Mouse (Mus musculus): ENCODE measurements at regions not wholly inside any gene's neighbourhood (a gene's known extent, or its start where the extent isn't known, plus 50 kb on each side); places are given as distances from the start of the nearest gene placed in this dataset.
A peak's percentile ranks its signal among the peaks of the same experiment; 100 is the strongest.

DNA sequence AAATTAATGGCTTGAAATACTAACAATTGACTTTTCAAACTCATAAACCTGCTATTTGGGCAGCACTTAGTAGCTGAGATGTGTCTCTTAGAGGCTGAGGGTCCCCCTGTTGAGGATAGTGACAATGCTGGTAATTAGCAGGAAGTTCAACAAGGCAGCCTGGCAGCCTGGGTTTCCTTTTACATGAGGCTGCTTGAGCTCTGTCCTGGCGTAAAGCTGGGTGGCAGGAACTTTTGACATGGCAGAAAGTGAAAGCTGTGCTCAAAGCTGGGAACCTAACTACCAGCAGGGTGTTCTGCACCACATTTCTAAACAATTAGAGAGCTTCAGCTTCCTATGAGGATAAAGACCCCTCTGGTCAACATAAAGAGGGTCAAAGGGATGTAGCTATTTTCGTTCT lies 194.5 kb downstream of the Etaa1 start:
- DNase-seq: no peak

DNA sequence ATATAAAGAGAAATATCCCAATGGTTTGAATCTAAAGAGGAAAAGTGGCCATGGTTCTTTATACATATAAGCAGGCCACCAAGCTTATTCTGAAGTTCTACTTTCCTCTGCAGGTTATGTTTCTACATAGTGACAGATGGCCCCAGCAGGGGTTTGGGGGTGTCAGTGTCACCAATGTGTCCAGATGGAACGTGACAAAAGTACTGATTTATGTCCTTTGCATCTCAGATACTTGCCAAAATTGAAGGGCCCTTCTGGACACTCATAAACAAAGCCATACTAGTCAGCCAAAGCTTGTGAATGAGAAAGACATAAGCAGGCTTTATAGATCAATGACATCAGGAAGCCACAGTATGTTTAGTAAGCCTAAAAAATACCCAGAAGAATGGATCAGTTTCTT lies 190.3 kb downstream of the Etaa1 start:
- DNase-seq: no peak

DNA sequence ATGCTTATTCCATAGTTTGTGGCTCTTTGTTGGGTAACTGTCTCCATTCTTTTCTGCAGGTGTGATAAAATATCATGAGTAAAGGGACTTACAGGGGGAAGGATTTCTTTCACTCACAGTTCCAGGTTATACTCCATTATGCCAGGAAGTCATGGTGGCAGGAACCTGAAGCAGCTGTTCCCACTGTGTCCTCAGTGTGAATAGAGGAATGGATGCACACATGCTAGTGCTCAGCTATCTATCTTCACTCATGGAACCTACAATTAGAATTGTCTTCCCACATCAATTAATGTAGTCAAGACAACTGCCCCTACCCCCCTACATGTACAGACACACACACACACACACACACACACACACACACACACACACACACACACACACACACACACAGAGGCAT lies 189.5 kb downstream of the Etaa1 start:
- no peak for DNase-seq

DNA sequence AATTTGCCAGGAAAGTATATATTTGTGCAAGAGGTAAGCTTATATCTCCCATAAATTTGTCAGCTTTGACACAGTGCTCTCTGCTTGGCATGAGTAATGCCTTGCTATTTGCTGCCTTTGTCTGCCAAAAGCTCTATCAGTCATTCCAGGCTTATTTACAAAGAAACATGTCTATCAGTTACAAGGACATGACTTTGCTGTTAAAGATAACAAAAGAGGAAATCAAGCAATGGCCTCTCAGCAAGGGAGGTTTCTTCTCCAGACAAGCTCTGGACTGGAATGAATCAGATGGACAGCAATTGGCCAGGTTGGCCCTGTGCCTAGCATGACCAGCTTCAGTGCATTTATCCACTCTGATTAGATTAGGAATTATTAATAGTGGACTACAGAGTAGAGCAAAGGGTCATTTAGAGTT lies 185.3 kb downstream of the Etaa1 start:
- DNase-seq: peak; percentile 2

DNA sequence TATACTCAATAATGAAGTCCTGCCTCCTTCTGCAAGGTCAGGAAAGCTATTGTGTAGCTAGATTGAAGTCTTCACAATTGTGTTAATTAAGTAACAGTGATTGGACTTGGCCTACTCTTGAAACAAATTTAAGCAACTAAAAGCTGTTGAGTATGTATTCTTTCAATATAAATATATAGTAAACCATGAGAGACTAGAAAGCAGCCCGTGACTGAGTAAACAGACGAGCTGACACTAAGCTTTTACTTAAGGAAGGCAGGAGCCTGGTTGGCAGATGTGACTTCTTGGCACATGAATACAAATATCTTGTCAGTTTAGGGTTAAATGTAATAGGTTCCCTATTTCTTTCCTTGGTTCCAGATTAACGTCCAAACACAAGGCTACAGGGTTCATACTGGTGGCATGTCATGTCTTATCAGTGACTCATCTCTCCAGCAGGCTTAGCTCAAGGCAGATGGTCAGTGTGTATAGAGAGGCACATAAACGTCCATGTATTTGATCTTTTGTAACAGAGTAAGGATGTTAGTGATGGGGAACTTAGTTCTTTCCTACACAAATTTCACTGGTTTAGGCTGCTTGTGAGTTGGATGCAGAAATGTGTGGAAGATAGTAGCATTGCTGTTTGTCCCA lies 184.7 kb downstream of the Etaa1 start:
- no peak for DNase-seq

DNA sequence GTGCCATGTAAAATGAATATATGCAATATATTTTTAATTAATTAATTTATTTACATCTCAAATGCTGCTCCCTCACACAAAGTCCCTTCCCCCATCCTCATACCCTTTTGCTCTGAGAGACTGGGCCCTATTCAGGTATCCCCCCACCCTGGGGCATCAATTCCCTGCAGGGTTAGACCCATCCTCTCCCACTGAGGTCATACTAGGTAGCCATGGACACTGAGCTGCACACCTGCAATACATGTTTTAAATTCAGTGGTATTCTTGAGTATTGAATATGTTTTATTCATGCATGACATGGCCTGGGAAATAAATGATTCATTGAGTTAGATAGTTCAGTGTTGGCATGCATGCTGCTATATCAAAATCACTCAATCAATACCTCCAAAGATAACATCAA lies 156.0 kb downstream of the Etaa1 start:
- no peak for DNase-seq

DNA sequence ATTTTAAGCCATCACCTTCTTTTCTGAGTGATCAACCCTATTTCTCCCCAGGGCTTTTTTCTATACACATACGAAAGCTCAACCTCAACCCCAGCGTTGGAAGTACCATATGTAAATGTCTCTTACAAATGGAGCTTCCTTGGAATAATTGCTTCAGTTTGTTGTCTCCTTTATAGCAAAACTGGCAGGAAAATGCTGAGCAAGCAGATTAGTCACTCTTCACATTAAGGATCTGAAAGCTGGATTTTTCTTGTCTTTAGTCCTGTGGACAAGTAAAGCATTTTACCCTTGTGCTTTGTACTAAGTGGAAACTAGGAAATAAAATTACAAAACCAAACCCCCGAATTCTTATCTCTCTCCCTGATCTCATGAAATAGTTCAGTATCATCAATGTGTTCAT lies 145.8 kb downstream of the Etaa1 start:
- no peak for DNase-seq

DNA sequence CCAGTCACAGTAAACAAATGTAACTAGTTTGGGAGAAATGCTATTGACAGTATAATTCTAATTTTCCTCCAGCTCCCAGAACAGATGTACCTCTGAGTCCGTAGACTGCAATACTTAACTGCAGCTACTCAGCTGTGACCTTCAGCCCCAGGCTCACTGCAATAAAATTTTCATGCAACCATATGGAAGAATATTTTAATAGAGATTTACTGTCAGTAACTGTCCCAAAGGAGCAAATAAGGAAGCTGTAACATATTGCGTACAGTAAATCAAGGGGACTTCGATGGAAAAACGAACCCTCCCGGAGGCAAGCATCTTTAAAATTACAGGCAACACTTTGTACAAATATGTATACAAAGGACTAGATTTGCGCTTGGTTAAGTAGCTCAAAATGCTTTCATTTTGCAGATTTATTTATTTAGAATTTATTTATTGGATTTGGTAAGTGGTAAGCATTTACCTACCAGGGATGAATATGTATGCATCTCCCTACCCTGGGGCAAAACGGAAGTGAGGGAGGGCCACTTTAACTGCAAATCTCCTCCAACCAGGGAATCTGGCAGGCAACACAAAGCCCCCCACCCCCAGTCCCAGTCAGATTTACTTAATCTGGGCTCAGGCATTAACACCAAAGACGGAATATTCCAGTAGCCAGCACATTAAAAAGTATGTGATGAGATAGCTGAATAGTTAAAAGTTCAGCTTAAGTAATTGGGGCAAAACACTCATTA lies 141.7 kb downstream of the Etaa1 start:
- DNase-seq: no peak

DNA sequence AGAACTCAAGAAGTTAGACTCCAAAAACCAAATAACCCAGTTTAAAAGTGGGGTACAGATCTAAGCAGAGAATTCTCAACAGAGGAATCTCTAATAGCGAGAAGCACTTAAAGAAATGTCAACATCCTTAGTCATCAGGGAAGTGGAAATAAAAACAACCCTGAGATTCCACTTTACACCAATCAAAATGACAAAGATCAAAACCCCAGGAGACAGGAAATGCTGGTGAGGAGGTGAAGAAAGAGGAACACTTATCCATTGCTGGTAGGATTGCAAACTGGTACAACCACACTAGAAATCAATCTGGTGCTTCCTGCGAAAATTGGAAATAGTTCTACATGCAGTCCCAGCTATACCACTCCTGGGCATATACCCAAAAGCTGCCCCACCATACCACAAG lies 111.0 kb downstream of the Etaa1 start:
- DNase-seq: no peak

DNA sequence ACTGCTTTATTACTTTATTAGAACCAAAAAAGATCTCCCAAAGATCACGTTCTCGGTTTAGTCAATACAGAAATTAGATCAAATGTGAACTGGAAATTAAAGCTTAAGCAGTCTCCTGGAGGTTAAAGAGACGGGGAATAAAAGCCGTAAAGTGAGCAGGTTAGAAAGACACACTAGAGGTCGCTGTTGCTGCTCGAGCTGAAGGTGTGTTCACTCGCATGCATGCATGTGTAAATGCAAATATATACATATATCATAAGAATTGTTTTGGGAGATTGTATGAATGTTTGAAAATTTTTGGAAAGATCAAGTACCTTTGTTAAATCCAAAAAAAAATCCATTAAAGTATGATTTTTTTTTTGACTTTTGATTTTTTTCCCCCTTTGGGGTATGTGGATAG lies 101.3 kb downstream of the Etaa1 start:
- peak; percentile 13 for DNase-seq

DNA sequence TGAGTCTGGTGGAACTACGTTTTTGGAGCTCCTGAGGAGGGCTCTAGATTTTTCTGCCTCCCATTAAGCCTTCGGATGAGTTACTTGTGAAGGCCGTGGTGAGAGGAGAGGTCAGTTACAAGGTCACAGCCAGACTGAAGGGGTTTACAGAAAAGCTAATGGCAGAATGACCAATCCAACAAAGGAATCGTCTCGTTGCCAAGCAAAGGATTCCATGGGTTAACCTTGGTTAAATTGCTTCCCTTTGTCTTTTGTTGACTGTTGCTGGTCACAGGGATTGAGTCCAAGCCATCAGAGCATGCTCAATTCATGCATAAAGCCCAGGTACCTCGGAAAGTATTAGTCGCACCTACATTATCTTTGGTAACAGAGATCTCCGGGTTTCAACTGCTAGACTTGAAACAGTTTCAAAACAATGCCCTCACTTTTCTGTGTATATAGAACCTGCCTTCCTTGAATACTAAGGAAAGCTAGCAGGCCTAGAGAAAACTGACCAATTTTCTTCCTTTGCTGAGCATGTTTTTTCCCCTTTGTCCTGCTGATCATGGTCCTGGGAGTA lies 100.3 kb downstream of the Etaa1 start:
- DNase-seq: no peak

DNA sequence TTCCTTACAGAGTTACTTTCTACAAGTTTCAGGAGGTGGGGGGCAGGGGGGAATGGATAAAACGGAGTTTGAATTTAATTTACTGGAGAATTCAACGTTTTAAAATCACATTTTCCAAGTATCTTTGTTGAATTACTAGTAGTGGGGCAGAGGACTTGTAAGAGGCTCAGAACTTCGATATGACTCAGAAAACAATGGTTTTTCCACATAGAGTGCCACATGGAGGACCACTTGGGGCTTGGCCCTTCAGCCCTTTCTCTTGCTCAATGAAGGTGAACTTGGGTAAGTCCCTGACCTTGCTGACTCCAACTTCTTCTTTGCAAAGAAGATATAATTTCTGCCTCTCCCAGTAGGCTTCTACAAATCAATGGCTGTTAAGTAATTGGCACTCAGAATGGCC lies 99.8 kb downstream of the Etaa1 start:
- no peak for DNase-seq

DNA sequence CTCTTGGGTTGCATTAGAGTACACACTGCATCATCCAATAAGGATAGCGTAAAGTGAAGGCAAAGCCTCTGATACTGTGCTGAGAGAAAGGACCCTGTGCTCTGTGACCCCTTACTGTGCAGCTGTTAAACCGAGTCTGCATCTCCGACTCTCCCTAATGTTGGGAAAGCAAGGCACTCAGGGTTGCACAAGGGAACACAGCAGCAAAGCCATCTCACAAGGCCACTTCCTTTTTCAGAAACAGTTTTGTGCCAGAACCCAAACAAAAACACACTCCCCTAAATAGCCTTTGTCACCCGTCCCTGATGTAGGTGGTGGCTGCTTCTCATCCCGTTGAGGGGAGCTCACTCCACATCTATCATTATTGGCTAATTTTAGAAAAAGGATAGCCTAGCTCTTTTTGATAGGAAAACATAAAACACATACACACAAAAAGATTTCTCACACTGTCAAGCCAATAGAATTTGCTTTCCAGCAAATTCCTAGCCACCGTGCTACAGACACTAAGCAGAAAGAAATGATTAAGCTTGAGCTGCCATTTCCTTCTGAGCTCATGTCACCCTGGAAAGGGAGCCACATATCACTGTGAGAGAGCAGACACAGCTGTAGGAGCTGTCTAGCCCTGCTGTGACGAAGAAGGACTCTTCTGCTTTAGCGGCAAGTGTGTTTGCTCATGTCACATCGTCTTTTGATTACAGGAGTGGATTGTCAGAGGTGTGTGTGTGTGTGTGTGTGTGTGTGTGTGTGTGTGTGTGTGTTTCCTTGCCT lies 94.1 kb downstream of the Etaa1 start:
- DNase-seq: peak; percentile 10

DNA sequence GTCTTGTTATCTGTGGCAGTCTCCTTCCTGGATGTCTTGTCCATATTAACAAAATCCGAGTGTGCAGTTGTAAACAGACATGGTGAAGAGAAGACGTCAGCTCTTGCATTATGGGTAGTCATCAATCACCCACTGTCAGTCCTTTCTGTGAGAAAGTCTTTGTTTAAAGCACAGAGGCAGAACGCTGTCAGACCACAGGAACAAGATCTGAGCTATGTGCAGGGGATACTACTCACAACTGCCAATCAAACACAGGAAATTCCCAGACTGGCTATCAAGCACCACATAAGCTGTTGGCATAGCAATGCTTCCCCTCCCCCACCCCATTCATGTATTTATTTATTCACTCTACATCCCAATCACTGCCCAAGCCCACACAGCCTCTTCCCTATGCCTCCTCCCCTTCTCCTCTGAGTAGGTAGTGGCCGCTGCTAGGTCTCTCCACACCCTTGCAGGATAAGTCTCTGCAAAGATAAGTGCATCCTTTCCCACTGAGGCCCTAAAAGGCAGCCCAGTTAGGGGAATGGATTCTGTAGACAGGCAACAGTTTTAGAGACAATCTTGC lies 88.8 kb downstream of the Etaa1 start:
- no peak for DNase-seq

DNA sequence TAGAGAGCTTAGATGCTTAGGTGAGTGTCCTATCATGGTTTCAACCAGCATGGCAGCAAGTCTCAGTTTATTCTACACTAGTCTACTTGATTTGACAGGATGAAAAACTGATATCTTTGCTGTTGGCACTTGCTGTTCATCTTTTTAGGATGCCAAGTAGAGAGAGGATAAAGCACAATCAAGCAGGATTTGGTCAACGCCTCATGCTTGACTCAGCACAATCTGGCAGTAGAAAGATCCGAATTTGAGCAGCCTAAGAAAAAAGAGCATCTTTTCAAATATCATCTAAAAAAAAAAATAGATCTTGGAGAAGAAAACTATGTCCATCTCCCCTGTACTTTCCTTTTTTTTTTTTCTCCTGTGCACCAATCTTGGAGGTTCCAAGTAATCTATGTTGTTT lies 83.0 kb downstream of the Etaa1 start:
- no peak for DNase-seq

DNA sequence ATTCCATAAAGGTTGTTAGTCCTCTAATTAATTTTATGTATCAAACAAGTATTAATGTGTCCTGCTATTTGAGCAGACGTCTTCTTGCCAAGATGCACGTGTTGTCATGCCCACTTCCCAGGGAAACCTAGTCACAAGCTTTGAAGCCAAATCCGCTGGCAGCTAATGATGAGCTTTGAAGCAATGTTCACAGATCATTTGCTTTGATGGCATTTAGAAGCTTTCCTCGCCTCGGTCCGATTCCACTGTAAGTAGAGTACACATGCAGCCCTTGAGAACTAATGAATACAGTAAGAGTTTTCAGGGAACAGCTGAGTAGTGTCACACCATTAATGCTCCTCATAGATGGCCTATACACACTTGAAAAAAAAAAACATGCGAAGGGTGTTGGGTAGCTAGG lies 81.8 kb downstream of the Etaa1 start:
- no peak for DNase-seq

DNA sequence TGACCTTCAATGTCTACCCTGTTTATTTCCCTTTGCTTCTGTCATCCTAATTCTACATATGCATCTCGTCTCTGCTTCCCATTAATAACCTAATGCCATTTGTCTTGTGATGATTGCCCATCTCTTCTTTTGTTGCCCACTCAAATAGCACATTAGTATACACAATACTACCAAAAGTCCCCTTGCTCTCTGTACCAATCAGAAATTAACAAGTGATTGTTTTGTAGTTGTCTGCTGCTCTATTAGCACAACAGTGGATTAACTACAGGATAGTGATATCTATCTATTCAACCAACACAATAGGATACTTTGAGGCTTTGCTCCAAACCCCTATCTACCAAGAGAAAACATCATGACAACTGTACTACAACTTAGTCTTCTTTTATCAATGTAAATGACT lies 70.4 kb downstream of the Etaa1 start:
- no peak for DNase-seq
